Mouse (Mus musculus) T-helper 17 cell (primary cell): Measurements from ENCODE around the gene Naa50.

Experiments
- in situ Hi-C, 2 experiments: fragments of 300-600 bp; cut with MboI, MseI; formaldehyde crosslinking; loops; 1 replicate in 1 of 2; 2 replicates in 1 of 2; pipeline ENCODE4 v1.15.1; 2025; ENCODE audit warnings: high pct_unique_total_duplicates in 2 of 2

Naa50 gene

DNA sequence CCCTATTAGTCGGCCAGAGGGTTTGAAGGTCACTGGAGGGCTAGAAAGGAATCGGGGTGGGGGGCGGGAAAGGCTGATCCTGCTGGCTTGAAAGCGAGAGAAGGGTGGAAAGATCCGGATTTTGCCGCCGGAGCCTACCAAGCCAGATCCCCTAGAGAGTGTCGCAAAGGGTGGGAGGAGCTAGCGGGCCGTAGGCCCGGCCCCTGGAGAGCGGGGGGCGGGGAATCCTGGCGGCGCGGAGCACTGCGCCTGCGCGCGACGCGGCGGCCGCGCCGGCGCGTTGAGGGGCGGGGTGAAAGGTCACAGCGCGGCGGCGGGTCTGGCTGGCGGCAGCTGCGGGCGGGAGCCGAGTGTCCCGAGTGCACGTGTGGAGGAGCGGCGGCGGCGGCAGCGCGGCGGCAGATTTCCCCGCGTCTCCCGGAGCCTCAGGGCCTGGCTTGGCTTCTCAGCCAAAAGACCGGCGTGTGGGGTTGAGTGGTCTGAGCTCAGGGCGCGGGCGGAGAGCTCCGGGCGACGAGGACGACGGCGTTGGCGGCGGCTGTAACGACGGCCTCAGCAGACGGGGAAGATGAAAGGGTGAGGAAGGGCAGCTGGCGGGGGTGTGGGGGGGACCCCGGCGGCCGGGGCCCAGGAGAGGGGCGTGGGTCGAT lies at the start of gene Naa50, which contains the start of gene Atp6v1a:
Naa50 (plus strand) TSS at position 295 of the 650 bp plus-strand sequence.
Atp6v1a (minus strand) TSS at position 170 of the 650 bp plus-strand sequence.
- in situ Hi-C loops, result no loop called here

DNA sequence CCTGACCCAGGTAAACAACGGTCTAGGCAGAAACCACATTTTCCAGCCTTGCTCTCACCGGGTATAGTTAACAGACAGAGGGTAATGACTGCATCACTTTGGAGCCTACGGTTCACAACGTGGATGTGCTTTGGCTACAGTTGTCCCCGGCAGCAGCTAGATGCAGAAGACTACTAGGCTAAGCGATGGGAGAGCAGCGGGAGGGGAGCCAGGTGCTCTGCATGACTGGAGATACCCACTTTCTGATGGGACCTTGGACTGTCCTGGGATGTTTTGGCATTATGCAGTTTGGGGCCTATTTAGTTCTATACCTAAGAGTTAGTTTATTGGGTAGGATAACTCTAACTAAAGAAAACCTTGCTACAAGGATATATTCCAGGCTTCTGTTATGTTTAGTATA lies 40.3 kb upstream of the Naa50 start:
- in situ Hi-C loops, result loop anchor here in 1 of 2 experiments (5.0 kb wide), 1 partner anchor 102 kb away; no protein-coding TSS in a partner anchor

DNA sequence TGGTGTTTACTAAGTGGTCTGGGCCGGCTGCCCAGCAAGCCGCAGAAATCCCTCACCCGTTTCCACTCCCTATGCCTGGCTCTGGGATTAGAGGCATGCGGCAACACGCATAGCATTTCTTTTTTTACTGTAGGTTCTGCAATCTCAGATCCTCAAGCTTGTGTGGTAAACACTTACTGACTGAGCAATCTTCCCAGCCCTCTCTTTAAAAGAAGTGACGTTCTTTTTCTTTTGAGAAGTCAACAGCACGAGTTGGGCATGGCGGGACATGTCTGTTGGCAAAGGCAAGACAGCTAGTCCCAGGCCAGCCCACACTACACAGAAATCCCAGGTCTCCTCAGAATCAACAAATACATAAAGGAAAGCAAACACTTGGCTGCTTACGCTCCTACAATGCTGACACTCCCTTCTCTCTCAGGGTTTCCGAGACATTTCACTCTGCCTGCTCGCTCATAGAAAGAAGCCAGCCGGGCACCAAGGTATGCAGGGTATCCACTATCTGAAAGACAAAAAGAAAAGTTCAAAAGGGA lies 38.4 kb upstream of the Naa50 start:
- in situ Hi-C loops, result loop anchor here in 1 of 2 experiments (10.0 kb wide), 1 partner anchor 1884 kb away; no protein-coding TSS in a partner anchor

GRCm38 (mm10) chr16:44102925-44103324 lies 36.7 kb upstream of the Naa50 start:
- in situ Hi-C loops, result loop anchor here in 1 of 2 experiments (10.0 kb wide), 1 partner anchor 1882 kb away; no protein-coding TSS in a partner anchor

DNA sequence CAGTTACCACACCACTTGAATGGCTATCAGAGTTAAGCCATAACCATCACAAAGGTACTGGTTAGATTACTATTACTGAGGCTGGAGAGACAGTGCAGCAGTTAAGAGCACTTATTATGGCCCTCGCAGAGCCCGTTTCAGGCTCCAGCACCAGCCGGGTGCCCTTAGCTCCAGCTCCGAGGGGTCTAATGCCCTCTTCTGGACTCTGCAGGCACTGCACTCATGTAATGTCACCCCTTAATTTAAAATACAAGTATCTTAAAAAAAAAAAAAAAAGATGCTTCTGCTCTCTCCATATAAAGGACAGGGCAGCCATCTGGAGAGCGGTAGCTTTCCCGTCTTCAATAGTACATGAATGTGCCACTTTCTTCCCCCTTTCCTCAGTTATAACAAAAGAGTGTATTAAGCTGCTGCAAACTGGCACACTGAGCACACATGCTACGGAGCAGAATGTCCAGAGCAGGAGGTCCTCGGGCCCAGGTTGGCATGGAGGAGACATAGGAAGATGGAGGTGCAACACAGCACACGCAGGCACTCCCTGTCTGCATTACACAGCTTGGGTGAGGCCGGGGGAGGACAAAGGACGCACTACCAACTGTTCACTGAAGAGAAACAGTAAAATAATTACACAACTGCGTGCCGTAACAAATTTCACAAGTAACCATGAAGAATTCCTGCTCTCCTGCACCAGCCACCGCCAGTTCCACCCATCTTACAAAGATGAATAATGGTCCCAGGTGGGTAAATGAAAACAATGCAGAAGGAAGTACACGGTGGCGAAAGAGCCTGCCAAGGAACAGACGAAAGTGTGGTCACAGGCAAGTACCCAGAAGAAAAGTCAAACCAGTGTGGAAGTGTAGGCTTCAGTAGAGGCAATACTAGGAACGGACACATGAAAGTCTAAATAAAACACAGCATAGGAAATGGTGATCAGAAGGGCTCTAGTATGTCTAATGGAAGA lies 35.5 kb upstream of the Naa50 start:
- in situ Hi-C loops, result loop anchor here in 1 of 2 experiments (10.0 kb wide), 1 partner anchor 1881 kb away; no protein-coding TSS in a partner anchor

DNA sequence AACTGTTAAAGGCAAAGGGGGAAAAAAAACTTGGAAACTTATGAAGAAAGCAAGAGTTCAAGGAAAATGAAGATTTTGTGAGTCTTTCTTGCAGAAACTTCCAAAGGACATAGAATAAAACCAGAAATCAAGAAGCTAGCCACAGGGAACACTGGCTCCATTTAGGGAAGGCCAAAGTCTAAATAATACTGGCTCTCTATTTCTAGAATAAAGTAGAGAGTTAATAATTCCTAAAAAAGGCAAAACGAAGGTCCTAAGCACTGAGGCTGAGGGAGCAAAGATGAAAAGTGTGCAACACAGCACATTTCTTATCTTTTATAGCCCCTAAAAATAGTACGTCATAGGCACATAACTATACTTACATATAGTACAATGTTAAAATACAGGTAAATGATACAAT lies 34.4 kb upstream of the Naa50 start:
- in situ Hi-C loops, result loop anchor here in 1 of 2 experiments (10.0 kb wide), 1 partner anchor 1880 kb away; no protein-coding TSS in a partner anchor

- in situ Hi-C loops, result loop anchor here in 1 of 2 experiments (10.0 kb wide), 1 partner anchor 1876 kb away; no protein-coding TSS in a partner anchor
These were observed 30.6 kb upstream of the Naa50 start for GRCm38 (mm10) chr16:44109002-44109401.

- in situ Hi-C loops, result no loop called here
These were observed 19.7 kb upstream of the Naa50 start for GRCm38 (mm10) chr16:44119753-44120501.

GRCm38 (mm10) chr16:44122122-44122521 lies 17.5 kb upstream of the Naa50 start:
- in situ Hi-C loops, result no loop called here

- in situ Hi-C loops, result no loop called here
These were observed 17.1 kb upstream of the Naa50 start for GRCm38 (mm10) chr16:44122574-44122973.

DNA sequence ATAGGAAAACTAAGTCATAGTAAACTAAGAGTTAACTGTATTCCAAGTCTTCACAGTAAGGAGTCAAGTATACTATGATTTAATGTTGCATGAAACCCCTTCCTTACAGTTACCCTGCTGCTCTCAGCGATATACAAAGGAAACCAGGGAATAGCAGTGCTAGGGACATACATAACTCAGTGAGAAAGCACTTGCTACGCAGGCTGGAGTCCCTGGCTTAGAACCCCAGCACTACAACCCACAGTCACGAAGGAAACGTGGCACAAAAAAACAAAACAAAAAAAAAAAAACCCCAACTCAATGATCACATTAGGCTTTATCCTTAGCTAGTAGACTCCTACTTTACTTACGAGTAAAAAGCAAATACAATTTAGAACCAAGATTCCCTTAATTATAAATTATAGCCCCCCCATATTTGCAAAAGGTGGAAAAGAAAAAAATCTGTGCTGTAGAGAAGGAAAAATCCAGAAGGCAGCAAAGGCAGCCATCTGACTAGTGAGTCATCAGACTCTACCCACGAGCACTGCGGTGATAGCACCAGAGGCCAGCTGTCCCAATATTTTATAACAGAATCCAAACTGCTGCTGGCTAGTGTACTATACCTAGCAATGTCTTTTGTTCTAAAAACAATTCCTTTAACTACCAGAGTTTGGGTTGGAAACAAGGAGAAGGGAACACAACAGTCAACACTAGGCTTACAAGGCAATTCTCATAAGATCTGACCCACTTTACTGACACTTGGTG lies 16.5 kb upstream of the Naa50 start:
- in situ Hi-C loops, result no loop called here

- in situ Hi-C loops, result no loop called here
These were observed 15.8 kb upstream of the Naa50 start for GRCm38 (mm10) chr16:44123786-44124185.

DNA sequence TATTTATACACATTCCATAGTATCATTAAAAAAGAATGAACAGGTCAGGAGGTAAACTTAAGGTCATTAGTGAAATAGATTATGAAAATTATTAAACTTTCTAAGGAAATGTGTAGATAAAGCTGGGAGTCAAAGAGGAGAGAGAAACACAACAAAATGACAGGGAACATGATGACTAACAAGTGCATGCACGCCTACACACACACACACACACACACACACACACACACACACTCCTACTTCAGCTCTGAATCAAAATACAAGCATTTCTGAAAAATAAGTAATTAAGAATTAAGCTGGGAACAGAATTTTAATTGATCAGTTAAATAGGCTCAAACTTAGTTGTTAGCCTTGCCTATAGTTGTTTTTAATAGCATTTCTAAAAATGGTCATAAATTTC lies 14.9 kb upstream of the Naa50 start:
- in situ Hi-C loops, result no loop called here

DNA sequence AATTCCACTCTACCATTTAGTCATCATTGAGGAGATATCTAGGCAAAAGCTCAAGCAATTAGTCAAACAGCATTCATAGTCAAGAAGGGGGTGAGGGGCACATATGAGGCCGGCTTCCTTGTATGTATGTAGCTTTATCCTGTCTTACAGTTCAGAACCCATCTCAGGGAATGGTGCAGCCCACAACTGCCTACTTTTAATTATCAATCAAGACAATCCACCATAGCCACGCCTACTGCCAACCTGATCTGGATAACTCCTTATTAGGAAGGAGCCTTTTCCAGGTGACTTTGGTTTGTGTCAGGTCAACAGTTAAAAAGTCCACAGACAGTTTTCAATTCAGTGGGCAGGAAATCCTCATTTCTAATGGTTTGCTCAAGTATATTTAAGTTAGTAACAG lies 14.2 kb upstream of the Naa50 start:
- in situ Hi-C loops, result no loop called here

GRCm38 (mm10) chr16:44126437-44126836 lies 13.2 kb upstream of the Naa50 start:
- in situ Hi-C loops, result no loop called here

DNA sequence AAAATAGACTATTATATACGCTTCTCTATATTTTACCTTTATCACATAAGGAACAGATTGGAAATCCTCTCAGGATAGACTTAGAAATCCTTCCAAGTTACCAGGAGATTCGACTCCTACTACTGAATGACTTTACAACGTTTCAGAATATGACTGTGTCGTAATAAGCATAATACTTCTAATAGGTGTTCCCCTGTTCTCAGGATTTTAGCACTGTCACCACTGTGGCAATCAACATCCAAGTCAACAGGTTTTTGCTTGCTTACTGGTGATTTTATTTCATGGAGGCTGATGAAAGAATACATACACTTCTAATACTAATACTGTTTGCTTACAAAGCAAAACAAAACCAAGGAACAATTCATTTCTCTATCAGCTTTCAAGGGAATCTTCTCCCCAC lies 7.3 kb upstream of the Naa50 start:
- in situ Hi-C loops, result no loop called here

- in situ Hi-C loops, result no loop called here
These were observed 6.4 kb upstream of the Naa50 start for GRCm38 (mm10) chr16:44133187-44133586.

GRCm38 (mm10) chr16:44136511-44137021 lies 3.1 kb upstream of the Naa50 start:
- in situ Hi-C loops, result no loop called here

DNA sequence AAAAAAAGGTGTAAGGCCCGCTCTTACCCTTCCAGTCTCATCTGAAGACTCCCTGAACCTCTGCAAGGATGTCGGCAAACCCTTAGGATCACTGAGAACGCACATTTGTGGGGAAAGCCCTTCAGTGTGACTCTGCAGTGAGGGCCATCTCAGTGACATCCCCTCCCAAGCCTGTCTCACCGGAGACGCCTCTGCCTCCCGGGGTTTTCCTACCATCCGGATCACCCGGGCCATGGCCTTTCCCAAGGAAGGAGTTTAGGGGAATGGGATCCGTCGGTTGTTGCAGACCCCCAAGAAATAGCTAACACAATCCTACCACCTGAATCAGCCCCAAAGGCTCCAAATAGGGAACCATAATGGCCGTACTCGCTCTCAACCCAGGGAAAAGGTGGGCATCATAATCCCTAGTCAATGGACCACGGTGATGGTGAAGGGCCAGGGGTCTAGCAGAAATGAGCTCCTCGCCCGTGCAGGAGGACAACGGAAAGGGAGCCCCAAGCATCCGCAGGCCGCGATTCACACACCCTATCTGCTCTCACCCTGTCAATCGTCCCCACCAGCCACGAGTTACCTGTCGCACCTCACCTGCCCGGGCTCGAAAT lies 1.2 kb upstream of the Naa50 start:
- in situ Hi-C loops, result no loop called here
